Mouse (Mus musculus) c-Kit-negative CD71-positive TER-119-positive erythroid progenitor cells, embryonic 14.5 days (primary cell): Measurements from ENCODE around the gene Rpsa.

Experiments
- DNase-seq: peaks from one replicate; pipeline ENCODE4 v3.0.0-alpha.2; 2013; ENCODE audit warnings: low read depth, low spot score

Rpsa gene

GRCm38 (mm10) chr9:120167826-120168225 is 40.3 kb downstream of the Rpsa start:
- no peak for DNase-seq

- DNase-seq: peak; percentile 41
Observed at GRCm38 (mm10) chr9:120171295-120171694, 43.8 kb downstream of the Rpsa start.

- no peak for DNase-seq
Observed at GRCm38 (mm10) chr9:120174436-120175137, 47.1 kb downstream of the Rpsa start.

GRCm38 (mm10) chr9:120178813-120179212 is 51.3 kb downstream of the Rpsa start:
- no peak for DNase-seq
